Mouse (Mus musculus) spleen, postnatal 36 days (tissue): ENCODE measurements around the gene Rara.

Experiments
- DNase-seq, 2 experiments: peaks; one replicate each; pipeline ENCODE4 v3.0.0; 2022; ENCODE audit warnings: low spot score in 2 of 2, mixed read lengths in 1 of 2

Gene Rara

GRCm38 (mm10) chr11:98952111-98952510, 24.5 kb downstream of the Rara start:
- DNase-seq: no peak

DNA sequence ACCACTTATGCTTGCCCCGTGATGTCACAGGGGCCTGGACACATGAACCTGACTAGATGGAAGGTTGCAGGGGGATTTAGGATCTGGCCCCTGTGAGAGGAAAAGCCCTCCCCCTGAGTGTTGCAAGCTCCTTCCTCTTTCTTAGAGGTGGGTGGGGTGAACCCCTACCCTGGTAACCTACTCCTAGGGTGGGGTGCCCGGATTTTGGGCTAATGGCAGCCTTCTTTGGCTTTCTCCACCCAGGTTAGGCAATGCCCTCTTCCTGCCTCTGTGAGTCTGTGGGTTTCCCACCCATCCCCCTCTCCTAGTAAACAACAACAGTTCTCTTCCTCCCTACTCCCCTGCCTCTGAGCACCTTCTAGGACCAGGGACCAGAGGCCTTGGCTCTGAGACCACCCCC, 25.1 kb downstream of the Rara start:
- peak; percentile 63 to 73 for DNase-seq

- DNase-seq: no peak
Measured at GRCm38 (mm10) chr11:98953361-98953760, 25.7 kb downstream of the Rara start.

- DNase-seq: no peak
Measured at GRCm38 (mm10) chr11:98953835-98954320, 26.3 kb downstream of the Rara start.

DNA sequence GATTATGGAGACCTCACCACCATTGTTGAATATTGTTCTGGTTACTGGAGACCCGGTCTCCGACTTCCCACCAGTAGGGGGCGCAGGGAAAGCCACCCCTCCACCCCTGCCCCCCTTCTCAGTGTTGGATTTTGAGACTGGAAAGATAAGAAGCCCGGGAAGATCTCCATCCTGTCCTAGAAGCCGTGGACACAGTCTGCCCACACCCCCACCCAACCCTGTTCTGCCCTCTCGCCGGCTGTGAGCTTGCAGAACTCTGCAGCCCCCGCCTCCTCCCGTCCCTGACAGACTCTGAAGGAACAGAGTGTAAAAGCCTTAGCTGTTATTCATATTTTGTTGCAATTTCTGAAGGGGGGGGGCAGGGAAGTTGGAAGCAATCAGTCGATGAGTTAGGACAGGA, 26.8 kb downstream of the Rara start:
- DNase-seq: no peak

DNA sequence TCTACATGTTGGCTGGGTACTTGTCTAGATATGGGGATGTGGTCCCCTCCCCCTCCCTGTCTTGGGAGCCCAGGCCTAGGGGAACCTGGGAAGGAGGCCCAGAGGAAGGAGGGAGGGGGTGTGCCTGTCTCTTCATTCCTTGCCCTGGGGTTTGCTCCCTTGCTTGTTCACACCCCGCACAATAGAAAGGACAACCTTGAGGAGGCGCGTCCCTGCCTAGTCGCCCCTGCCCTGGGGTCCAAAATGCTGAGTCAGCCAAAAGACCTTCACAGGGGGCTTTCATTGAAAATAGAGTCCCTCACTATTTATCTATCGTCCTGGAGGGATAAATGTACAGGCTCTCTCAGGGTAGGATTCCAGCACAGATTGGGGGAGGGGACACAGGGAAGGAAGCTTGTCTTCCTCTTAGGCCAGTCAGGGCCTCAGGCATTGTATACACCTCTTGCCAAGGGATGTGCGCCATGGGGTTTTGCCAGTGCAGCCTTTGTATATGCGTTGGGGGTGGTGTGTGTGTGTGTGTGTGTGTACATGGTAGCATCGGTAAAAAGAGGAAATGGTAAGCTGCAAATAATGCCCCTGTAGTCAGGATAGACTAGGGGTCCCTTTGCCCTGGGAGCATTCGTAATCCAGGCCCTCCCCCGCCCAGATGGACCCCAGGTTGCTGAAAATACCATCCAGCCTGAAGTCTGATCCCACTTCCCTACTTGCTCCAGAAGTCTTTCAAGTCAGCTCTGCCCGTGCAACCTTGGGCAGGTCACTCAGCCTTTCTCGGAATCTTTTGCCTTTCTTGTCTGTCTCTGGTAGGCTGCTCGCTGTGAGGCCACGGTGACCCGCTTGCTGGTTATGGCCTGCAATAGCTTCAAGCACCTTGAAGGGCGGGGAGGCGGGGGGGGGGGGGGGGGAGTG, 27.4 kb downstream of the Rara start:
- no peak for DNase-seq

GRCm38 (mm10) chr11:98955707-98956235, 28.2 kb downstream of the Rara start:
- no peak for DNase-seq

DNA sequence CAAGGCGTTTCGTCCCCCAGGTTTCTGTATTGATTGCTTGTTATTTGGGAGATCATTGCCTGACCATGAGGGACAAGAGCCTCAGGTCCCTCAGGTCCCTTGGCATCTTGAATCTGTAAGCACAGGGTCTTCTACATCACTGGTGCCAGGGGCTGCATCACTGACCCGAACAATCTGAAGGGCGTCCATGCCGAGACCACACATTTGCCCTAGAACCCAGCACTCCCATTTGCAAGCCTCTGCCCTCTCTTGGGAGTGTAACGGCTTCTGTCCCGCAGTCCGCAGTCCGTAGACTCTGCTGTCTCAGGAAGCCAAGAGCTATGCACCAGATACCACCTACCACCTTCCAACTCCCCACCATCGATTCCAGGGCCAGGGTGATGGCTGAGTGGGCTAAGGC, 28.7 kb downstream of the Rara start:
- no peak for DNase-seq

DNA sequence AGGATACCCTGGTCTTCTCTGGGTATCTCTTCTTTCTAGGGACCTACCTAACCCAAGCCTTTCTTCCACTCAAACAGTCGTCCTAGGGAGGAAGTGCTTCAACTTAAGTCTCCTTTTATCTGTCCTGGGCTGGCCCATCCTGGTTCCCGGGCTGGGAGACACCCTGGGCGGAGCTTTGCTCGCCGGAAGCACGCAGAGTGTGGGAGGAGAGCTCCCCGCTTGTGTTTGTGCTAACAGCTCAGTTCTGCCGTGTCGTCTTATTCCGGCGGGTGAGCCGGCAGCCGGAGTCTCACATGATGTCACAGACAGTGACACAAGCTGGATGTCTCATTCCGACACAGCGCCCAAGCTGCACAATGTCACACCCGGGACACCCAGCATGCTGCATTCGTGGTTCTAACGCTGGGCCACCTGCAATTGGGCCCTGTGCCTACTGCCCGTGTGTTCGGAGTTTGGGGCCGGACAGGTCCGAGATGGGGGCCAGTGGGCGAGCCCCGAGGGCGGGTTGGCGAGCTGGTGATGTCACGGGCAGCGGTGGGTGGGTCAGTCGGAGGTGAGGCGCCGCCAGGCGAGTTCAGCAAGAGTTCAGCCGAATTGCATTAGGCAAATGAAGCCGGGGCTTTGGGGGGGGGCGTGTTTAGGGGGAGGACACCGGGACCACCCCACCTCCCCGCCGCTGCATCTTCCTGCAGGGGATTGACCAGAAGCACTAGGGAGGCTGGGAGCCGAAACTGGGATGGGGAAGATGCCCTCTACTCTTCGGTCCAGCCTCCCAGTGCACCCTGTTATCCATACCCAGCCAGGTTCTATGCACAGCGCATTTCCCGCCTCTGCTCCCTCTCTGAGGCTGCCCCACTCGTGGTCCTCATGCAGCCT, 32.1 kb downstream of the Rara start:
- DNase-seq: peak; percentile 81 to 82

DNA sequence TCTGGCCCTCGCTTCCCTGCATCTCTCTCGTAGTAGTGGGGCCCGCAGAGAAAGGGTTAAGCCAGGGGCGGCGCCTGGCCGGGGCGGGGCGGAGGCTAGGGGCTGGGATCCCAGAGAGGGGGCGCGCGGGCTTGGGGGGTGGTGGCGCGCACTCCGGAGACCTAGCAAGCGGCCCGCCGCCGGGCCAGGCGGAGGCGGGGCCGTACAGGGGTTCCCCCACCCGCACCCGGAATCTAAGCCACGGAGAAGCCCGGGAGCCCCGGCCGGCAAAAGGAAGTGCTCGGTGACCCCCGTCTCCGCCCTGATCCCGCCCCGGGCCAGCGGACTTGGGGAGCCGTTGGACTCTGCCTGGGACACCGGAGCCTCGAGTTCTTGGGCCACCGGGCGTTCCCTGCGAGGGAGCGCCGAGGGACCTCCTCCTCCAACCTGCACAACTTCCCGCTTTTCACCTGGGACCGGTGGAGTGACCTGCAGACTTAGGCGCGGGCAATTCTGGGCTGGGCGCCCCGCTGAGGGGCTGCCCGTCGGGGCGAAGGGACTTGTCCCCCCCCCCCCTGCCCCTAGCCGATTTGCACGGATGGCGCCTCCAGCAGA, 32.8 kb downstream of the Rara start:
- no peak for DNase-seq

- DNase-seq: no peak
Measured at GRCm38 (mm10) chr11:98961051-98961592, 33.5 kb downstream of the Rara start.

- no peak for DNase-seq
Measured at GRCm38 (mm10) chr11:98961766-98962165, 34.1 kb downstream of the Rara start.

DNA sequence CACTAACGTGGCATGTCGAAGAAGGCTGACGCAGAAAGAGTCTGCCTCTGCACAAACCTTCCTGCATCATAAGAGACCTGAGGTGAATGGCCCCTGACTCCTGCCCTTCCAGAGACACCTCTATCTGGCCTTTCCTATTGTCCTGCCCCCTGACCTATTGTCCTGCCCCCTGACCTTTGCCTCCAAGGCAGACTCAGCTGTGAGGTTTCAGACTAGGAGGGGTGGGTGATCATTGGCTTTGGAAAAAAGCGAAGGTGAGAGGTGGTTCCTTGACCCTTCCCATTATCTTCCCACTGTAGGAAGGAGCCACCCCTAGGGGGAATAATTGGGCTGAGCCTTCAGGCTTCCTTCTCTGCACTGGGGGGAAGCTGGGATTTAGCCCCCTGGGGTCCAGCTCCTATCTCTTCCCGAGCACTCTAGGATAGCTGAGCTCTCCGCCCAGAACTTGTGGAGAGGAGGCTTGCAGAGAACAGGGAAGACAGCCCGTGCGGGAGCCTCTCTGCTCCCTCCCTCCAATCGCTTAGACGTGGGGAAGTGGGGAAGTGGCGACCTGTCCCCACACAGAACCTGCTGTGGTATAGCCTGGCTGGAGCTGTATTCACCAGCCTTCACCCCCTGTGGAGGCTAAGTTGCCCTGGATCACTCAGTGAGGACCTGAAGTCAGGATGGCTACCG, 34.9 kb downstream of the Rara start:
- DNase-seq: no peak

DNA sequence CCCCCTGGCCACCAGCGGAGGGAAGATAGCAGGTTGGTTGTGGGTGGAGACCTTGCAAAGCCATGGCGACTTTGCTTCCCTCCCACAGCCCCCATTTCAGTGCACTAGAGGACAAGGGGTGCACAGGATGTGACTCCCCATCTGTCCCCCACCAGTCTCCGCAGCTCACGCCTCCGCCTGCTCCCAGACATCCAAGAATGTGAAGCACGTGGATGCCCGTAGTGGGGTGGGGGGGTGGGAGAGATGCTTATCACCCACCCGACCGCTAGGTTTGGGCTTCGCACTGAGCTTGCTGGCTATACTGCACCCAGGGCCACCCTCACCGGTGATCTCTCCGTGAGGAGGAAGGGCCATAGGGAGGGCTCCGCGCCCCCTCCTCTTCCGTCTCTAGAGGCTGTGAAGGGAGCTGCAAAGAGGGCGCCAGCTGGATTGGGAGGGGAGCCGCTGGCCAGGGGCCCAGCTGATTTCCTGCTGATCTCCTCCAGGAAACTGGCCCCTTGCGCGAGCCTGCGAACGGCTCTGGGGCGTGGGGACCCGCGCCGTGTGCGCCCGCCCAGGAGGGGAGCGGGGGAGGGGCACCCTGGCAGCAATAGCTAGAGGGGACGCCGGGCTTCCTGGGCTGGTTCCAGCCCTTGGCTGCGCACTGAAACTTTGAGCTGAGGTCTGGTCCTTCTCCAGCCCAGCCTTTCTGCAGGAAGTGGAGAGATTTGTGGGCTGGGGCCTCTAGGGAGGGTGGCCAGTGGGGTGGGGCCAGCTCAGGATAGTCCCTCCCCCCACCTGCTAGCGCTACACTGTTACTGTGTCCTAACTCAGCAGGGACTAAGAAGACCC, 35.8 kb downstream of the Rara start:
- peak; percentile 63 to 68 for DNase-seq

DNA sequence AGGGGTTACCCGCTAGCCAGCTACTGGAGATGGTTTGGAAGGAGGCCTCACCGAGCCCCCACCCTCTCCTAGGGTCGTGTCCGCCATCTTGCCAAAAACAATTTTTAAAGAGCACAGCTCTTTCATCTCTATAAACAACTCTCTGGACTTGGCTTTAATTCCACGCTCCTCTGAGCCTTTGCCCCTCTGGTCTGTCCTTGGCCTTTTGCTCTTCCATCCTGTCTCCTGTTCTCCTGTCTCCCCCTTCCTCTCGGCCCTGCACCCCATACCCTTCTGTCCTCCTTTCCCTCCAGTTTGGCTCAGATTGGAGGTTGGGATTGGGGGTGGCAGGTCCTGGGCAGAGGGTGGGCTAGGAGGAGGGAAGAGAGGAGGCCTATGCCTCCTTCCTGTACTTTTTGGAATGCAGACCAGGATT, 36.6 kb downstream of the Rara start:
- DNase-seq: no peak

GRCm38 (mm10) chr11:98964616-98965415, 37.2 kb downstream of the Rara start:
- no peak for DNase-seq

GRCm38 (mm10) chr11:98965416-98966077, 37.9 kb downstream of the Rara start:
- DNase-seq: no peak

DNA sequence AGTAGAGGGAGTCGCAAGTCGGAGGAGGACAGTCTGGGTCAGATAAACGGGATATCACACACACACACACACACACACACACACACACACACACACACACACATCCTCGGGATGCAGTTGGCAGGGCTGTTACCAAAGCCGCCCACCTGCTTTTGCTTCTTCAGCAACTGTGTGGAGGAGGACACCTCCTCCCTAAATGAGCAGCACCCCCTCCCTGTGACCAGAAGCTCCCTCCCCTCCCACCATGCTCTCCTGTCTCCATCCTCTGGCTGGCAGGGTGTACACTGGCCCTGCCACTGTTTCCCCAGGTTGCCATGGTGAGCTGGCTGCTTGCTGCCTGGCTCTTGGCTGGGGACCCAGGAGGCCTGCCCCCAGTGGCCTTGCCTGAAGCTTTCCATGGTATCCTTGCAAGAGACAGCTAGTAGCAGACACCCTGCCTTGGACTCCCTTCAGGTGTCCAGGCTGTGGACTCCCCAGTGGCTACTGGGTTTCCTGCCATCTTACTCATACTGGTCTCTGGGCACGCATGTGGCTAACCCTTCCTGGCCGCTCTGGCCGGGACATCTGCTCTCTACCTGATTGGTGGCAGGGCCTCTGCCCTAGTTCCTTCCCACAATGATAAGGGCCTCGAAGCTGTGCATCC, 39.0 kb downstream of the Rara start:
- DNase-seq: no peak
